Mouse (Mus musculus) brown adipose tissue, adult 24 weeks (tissue): ENCODE results near the gene Ugt1a8. TPM values are rescaled to one million over a fixed set of nuclear protein-coding genes. Genes with fewer than 3 reads are reported as not detected.

Experiments used
- H3K27ac ChIP-seq: fragments of 200-500 bp; replicated peaks from 2 replicates; pipeline ENCODE4 v1.5.1; 2012; ENCODE audit warnings: low read depth, mild to moderate bottlenecking, low read length
- H3K4me1 ChIP-seq: fragments of 200-500 bp; 2 replicates; pipeline ENCODE4 v1.6.1; 2012; ENCODE audit warnings: low read length, mixed read lengths; ENCODE audit not compliant: control insufficient read depth, insufficient read depth, insufficient read length
- H3K4me3 ChIP-seq: fragments of 200-500 bp; 2 replicates; pipeline ENCODE4 v1.5.1; 2012; ENCODE audit warnings: low read depth, mild to moderate bottlenecking, low read length, moderate library complexity; ENCODE audit not compliant: insufficient read depth
- polyA plus RNA-seq: library from polyadenylated mRNA; stranded (reverse); fragments of >200 nt; gene quantifications from 2 replicates; pipeline ENCODE4 v1.2.4, GENCODE M21; 2012; ENCODE audit not compliant: missing spikeins, insufficient read depth, insufficient read length

Gene Ugt1a8
- polyA plus RNA-seq, 1 experiment: not detected

- Histone ChIP-seq H3K4me3 (no peak overlapping the region), H3K27ac (no peak overlapping the region)
Observed at GRCm38 (mm10) chr1:88243861-88244260, 156.2 kb downstream of the Ugt1a8 start.

GRCm38 (mm10) chr1:88245881-88246280, 158.3 kb downstream of the Ugt1a8 start:
- no peak overlapping the region for H3K27ac ChIP-seq
- no peak overlapping the region for H3K4me3 ChIP-seq
- H3K4me1 ChIP-seq: no peaks in the 10 kb centered on the region

More at GRCm38 (mm10) chr1:88243861-88244260, 156.2 kb downstream of the Ugt1a8 start:
- H3K4me1 ChIP-seq: no peaks in the 10 kb centered on the region

- no peaks in the 10 kb centered on the region for H3K4me1 ChIP-seq
- H3K4me3 ChIP-seq: no peak overlapping the region
- no peak overlapping the region for H3K27ac ChIP-seq
Observed at GRCm38 (mm10) chr1:88246386-88246785, 158.8 kb downstream of the Ugt1a8 start.

GRCm38 (mm10) chr1:88247660-88248059, 160.0 kb downstream of the Ugt1a8 start:
- Histone ChIP-seq H3K27ac (no peak overlapping the region), H3K4me3 (no peak overlapping the region), H3K4me1 (no peaks in the 10 kb centered on the region)

GRCm38 (mm10) chr1:88248658-88249057, 161.0 kb downstream of the Ugt1a8 start:
- H3K4me1 ChIP-seq: no peaks in the 10 kb centered on the region
- no peak overlapping the region for H3K27ac ChIP-seq

GRCm38 (mm10) chr1:88249596-88249995, 162.0 kb downstream of the Ugt1a8 start:
- Histone ChIP-seq H3K4me1 (no peaks in the 10 kb centered on the region), H3K27ac (no peak overlapping the region), H3K4me3 (no peak overlapping the region)

More at GRCm38 (mm10) chr1:88248658-88249057, 161.0 kb downstream of the Ugt1a8 start:
- no peak overlapping the region for H3K4me3 ChIP-seq

GRCm38 (mm10) chr1:88250023-88250422, 162.4 kb downstream of the Ugt1a8 start:
- Histone ChIP-seq H3K4me1 (no peaks in the 10 kb centered on the region), H3K27ac (no peak overlapping the region), H3K4me3 (no peak overlapping the region)

- no peak overlapping the region for H3K27ac ChIP-seq
- no peaks in the 10 kb centered on the region for H3K4me1 ChIP-seq
- no peak overlapping the region for H3K4me3 ChIP-seq
Observed at GRCm38 (mm10) chr1:88253106-88253505, 165.5 kb downstream of the Ugt1a8 start.

- Histone ChIP-seq H3K27ac (no peak overlapping the region), H3K4me3 (no peak overlapping the region), H3K4me1 (no peaks in the 10 kb centered on the region)
Observed at GRCm38 (mm10) chr1:88253540-88253939, 165.9 kb downstream of the Ugt1a8 start.

- H3K4me3 ChIP-seq: no peak overlapping the region
- no peaks in the 10 kb centered on the region for H3K4me1 ChIP-seq
- H3K27ac ChIP-seq: no peak overlapping the region
Observed at GRCm38 (mm10) chr1:88254793-88255465, 167.3 kb downstream of the Ugt1a8 start.

GRCm38 (mm10) chr1:88255466-88255857, 167.8 kb downstream of the Ugt1a8 start:
- no peak overlapping the region for H3K27ac ChIP-seq
- H3K4me1 ChIP-seq: 0 out of 2 replicates have a peak, but pooled peaks cover 2% of the 10 kb centered on the region
- H3K4me3 ChIP-seq: no peak overlapping the region

- H3K4me1 ChIP-seq: 0 out of 2 replicates have a peak, but pooled peaks cover 2% of the 10 kb centered on the region
- H3K27ac ChIP-seq: no peak overlapping the region
- no peak overlapping the region for H3K4me3 ChIP-seq
Observed at GRCm38 (mm10) chr1:88255989-88256754, 168.6 kb downstream of the Ugt1a8 start.

- Histone ChIP-seq H3K27ac (no peak overlapping the region), H3K4me1 (0 out of 2 replicates have a peak, but pooled peaks cover 2% of the 10 kb centered on the region), H3K4me3 (no peak overlapping the region)
Observed at GRCm38 (mm10) chr1:88256886-88257663, 169.5 kb downstream of the Ugt1a8 start.

- no peak overlapping the region for H3K27ac ChIP-seq
- 0 out of 2 replicates have a peak, but pooled peaks cover 2% of the 10 kb centered on the region for H3K4me1 ChIP-seq
- H3K4me3 ChIP-seq: no peak overlapping the region
Observed at GRCm38 (mm10) chr1:88257681-88258080, 170.1 kb downstream of the Ugt1a8 start.

- Histone ChIP-seq H3K27ac (no peak overlapping the region), H3K4me3 (no peak overlapping the region), H3K4me1 (0 out of 2 replicates have a peak, but pooled peaks cover 2% of the 10 kb centered on the region)
Observed at GRCm38 (mm10) chr1:88258361-88258760, 170.7 kb downstream of the Ugt1a8 start.
